Comparison of ENCODE assay signal across 29 mouse cellular contexts in genomic region chr3:14797069-14797468, GRCm38 (mm10). TPM values are rescaled to one million over a fixed set of nuclear protein-coding genes. Genes with fewer than 3 reads are reported as not detected.
"Had no signal": no experiment of that assay in that cellular context is flagged by ENCODE, and none has a peak within 500 bp of the region (broad histone marks: within the 10 kb centered on the region; RNA-seq: fewer than 3 reads in every experiment).

No protein-coding gene starts in this region.

- H3K9me3 ChIP-seq: embryonic facial prominence, embryonic 10.5 days; embryonic facial prominence, embryonic 12.5 days; embryonic facial prominence, embryonic 13.5 days; embryonic facial prominence, embryonic 15.5 days; forebrain, embryonic 10.5 days; forebrain, embryonic 12.5 days; forebrain, embryonic 13.5 days; forebrain, embryonic 15.5 days; heart, embryonic 10.5 days had no signal

- H3K27ac ChIP-seq: embryonic facial prominence, embryonic 10.5 days; embryonic facial prominence, embryonic 12.5 days; embryonic facial prominence, embryonic 13.5 days; embryonic facial prominence, embryonic 15.5 days; forebrain, embryonic 10.5 days; forebrain, embryonic 12.5 days; forebrain, embryonic 13.5 days; forebrain, embryonic 15.5 days; heart, adult 2 months; heart, embryonic 10.5 days had no signal

- H3K9ac ChIP-seq: embryonic facial prominence, embryonic 12.5 days; embryonic facial prominence, embryonic 13.5 days; embryonic facial prominence, embryonic 15.5 days; forebrain, embryonic 12.5 days; forebrain, embryonic 13.5 days; forebrain, embryonic 15.5 days; forebrain, postnatal 0 days had no signal

- H3K36me3 ChIP-seq: embryonic facial prominence, embryonic 10.5 days; embryonic facial prominence, embryonic 12.5 days; embryonic facial prominence, embryonic 13.5 days; embryonic facial prominence, embryonic 15.5 days; forebrain, embryonic 10.5 days; forebrain, embryonic 12.5 days; forebrain, embryonic 15.5 days; heart, embryonic 10.5 days had no signal

- DNase-seq: cerebellum, adult 8-10 months; cerebellum, adult 9-10 months; cerebellum, adult 9-11 months; cerebellum, postnatal 10 days; cerebellum, postnatal 14 days; cerebellum, postnatal 25 days; cerebellum, postnatal 36 days; embryo, embryonic 11 days; forebrain, postnatal 0 days; gastrocnemius, postnatal 10 days; gastrocnemius, postnatal 14 days; gastrocnemius, postnatal 36 days; heart, adult 11 months; heart, adult 18-20 months; heart, adult 2 months had no signal

- H3K27me3 ChIP-seq: embryonic facial prominence, embryonic 12.5 days; embryonic facial prominence, embryonic 13.5 days; embryonic facial prominence, embryonic 15.5 days; forebrain, embryonic 12.5 days; forebrain, embryonic 13.5 days; forebrain, embryonic 15.5 days had no signal

- H3K4me3 ChIP-seq: embryonic facial prominence, embryonic 10.5 days; embryonic facial prominence, embryonic 12.5 days; embryonic facial prominence, embryonic 13.5 days; embryonic facial prominence, embryonic 15.5 days; erythroblast, embryonic 14.5 days; forebrain, embryonic 10.5 days; forebrain, embryonic 12.5 days; forebrain, embryonic 13.5 days; forebrain, embryonic 15.5 days; heart, adult 2 months; heart, embryonic 10.5 days had no signal

- H3K4me1 ChIP-seq: embryonic facial prominence, embryonic 10.5 days; embryonic facial prominence, embryonic 12.5 days; embryonic facial prominence, embryonic 13.5 days; embryonic facial prominence, embryonic 15.5 days; forebrain, embryonic 10.5 days; forebrain, embryonic 12.5 days; forebrain, embryonic 13.5 days; forebrain, embryonic 15.5 days; heart, embryonic 10.5 days had no signal

RNA-seq across cellular contexts. Expression of gene Car1, which starts 11.1 kb away (rescaled TPM):
- total RNA-seq: gastrocnemius, postnatal 14 days; heart, adult 18-20 months; heart, adult 2 months; heart, adult 8-10 months had no signal
- polyA plus RNA-seq: forebrain, embryonic 12.5 days; forebrain, embryonic 13.5 days; forebrain, embryonic 14.5 days; forebrain, embryonic 15.5 days; forebrain, embryonic 16.5 days; frontal cortex, adult 2 months had no signal
